Mouse (Mus musculus) bone marrow, adult 2 months (tissue): ENCODE measurements around the gene Siah2. TPM values are rescaled to one million over a fixed set of nuclear protein-coding genes. Genes with fewer than 3 reads are reported as not detected.

Experiments
- H3K27ac ChIP-seq: fragments of 200-500 bp; 2 replicates; pipeline ENCODE4 v1.5.1; 2012; ENCODE audit warnings: low read depth, mild to moderate bottlenecking, control low read depth, inconsistent platforms, low read length; ENCODE audit not compliant: control insufficient read depth, poor library complexity, insufficient read depth
- H3K4me1 ChIP-seq: fragments of 200-500 bp; 2 replicates; pipeline ENCODE4 v1.6.1; 2011; ENCODE audit warnings: low read length; ENCODE audit not compliant: control insufficient read depth, insufficient read depth
- H3K4me3 ChIP-seq: fragments of 200-500 bp; replicated peaks from 2 replicates; pipeline ENCODE3; 2011; ENCODE audit warnings: mild to moderate bottlenecking, low read depth, low read length, control low read depth; ENCODE audit not compliant: control insufficient read depth
- CTCF ChIP-seq: fragments of 200-500 bp; IDR thresholded peaks from 2 replicates; pipeline ENCODE4 v1.5.1; 2011; ENCODE audit warnings: low read length, control low read depth; ENCODE audit not compliant: control insufficient read depth, insufficient read depth
- POLR2A ChIP-seq: fragments of 200-500 bp; IDR thresholded peaks from 2 replicates; pipeline ENCODE4 v1.6.1; 2011; ENCODE audit warnings: low read depth, mild to moderate bottlenecking, control low read depth, low read length, borderline replicate concordance; ENCODE audit not compliant: control insufficient read depth
- WGBS: fragments of 180-500 bp; shearing (Covaris S2); methylation state at CpG from one replicate; pipeline ENCODE4 v1.1.7; 2018; 5-methylcytosine and 5-hydroxymethylcytosine counted together
- polyA plus RNA-seq: library from polyadenylated mRNA; stranded (reverse); fragments of >200 nt; gene quantifications from 2 replicates; pipeline ENCODE4 v1.2.4, GENCODE M21; 2011; ENCODE audit warnings: low replicate concordance; ENCODE audit not compliant: missing spikeins, insufficient read depth, insufficient read length

The Siah2 gene
- polyA plus RNA-seq, 1 experiment = 1.6 TPM

GRCm38 (mm10) chr3:58660636-58661035 lies 31.6 kb downstream of the Siah2 start:
- Histone ChIP-seq H3K4me1 (no peaks in the 10 kb centered on the region; the same call in 1 of the 2 replicates), H3K27ac (no peak overlapping the region), H3K4me3 (no peak overlapping the region)
- no peak for TF ChIP-seq CTCF
- TF ChIP-seq POLR2A = no peak
- WGBS = 76% methylated on average over 4 of the region's 4 CpGs

GRCm38 (mm10) chr3:58657356-58657755 lies 34.8 kb downstream of the Siah2 start:
- no peaks in the 10 kb centered on the region; the same call in 1 of the 2 replicates for H3K4me1 ChIP-seq
- H3K27ac ChIP-seq = no peak overlapping the region
- TF ChIP-seq CTCF (peak; percentile 81), POLR2A (no peak)
- H3K4me3 ChIP-seq = no peak overlapping the region
- WGBS = 14% methylated on average over 2 of the region's 2 CpGs

- TF ChIP-seq CTCF = peak; percentile 30; the same call in 1 of the 2 replicates
- TF ChIP-seq POLR2A = no peak
- 51% methylated on average over 17 of the region's 17 CpGs for WGBS
- Histone ChIP-seq H3K27ac (no peak overlapping the region), H3K4me1 (no peaks in the 10 kb centered on the region; the same call in 1 of the 2 replicates), H3K4me3 (no peak overlapping the region)
Observed at GRCm38 (mm10) chr3:58655362-58656130, 36.7 kb downstream of the Siah2 start.

GRCm38 (mm10) chr3:58653907-58654306 lies 38.3 kb downstream of the Siah2 start:
- no peaks in the 10 kb centered on the region; the same call in 1 of the 2 replicates for H3K4me1 ChIP-seq
- no peak for TF ChIP-seq POLR2A
- no peak for TF ChIP-seq CTCF
- no peak overlapping the region for H3K27ac ChIP-seq
- 48% methylated on average over 5 of the region's 5 CpGs for WGBS
- H3K4me3 ChIP-seq = no peak overlapping the region

DNA sequence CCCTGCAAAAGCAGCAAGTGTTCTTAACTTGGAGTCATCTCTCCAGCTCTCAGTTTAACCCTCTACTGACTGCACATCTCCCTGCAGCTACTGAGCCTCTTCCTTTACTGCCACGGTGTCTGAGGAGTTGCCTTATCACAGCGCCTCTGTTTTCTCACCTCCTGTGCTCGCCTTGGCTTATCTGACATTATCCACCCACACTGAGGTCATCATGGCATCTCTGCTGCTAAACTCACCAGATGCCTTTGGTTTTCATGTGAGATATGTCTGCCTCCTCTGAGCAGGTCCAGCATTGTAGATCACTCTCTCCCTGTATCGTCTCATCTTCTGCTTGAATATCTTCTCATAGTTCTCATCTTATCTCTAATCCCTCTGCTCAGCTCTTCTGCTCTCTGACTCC lies 41.9 kb downstream of the Siah2 start:
- 71% methylated on average over 4 of the region's 4 CpGs for WGBS
- Histone ChIP-seq H3K4me1 (no peaks in the 10 kb centered on the region; the same call in 1 of the 2 replicates), H3K27ac (no peak overlapping the region), H3K4me3 (no peak overlapping the region)
- TF ChIP-seq POLR2A = no peak
- TF ChIP-seq CTCF = no peak

GRCm38 (mm10) chr3:58647179-58647578 lies 45.0 kb downstream of the Siah2 start:
- Histone ChIP-seq H3K4me1 (no peaks in the 10 kb centered on the region; the same call in 1 of the 2 replicates), H3K27ac (no peak overlapping the region), H3K4me3 (no peak overlapping the region)
- 74% methylated on average over 2 of the region's 2 CpGs for WGBS
- TF ChIP-seq CTCF (no peak), POLR2A (no peak)

DNA sequence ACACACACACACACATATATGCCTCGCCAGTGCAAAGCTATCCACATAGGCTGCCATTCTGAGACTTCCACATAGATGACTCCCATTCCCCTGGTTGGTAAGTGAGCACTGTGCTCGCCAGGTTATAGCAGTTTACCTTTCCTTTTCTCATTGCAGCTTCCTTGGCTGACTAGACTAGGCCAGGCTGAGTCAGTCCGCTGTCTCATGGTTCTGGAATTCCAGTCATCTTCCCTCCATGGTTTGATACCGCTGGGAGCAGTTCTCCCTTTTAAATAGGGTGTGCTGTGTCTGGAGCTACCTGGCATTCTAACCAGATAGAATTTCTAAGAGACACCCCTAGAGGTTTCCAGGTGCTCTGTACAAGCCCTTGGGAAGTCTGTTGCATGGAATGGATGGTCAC lies 46.0 kb downstream of the Siah2 start:
- no peak overlapping the region for H3K4me3 ChIP-seq
- WGBS = 77% methylated on average over 4 of the region's 4 CpGs
- H3K4me1 ChIP-seq = no peaks in the 10 kb centered on the region; the same call in 1 of the 2 replicates
- H3K27ac ChIP-seq = no peak overlapping the region
- no peak for TF ChIP-seq CTCF
- no peak for TF ChIP-seq POLR2A

- no peak within 1 kb of the TSS for H3K27ac ChIP-seq
- TF ChIP-seq POLR2A (no peak), CTCF (no peak)
- no peaks in the 10 kb centered on the region for H3K4me1 ChIP-seq
- under 1% methylated on average over 34 of the region's 34 CpGs for WGBS
- H3K4me3 ChIP-seq = peak within 1 kb of the TSS; percentile 26
Observed at GRCm38 (mm10) chr3:58636406-58637295, 55.5 kb downstream of the Siah2 start, which contains the start of gene Erich6. TSS of gene Erich6 (minus strand) at chr3:58637207.
